Mouse (Mus musculus) spleen, adult 2 months (tissue): ENCODE data around the gene Chst12. TPM values are rescaled to one million over a fixed set of nuclear protein-coding genes. Genes with fewer than 3 reads are reported as not detected.

Source experiments
- DNase-seq, 2 experiments: peaks; one replicate each; pipeline versions ENCODE4 v3.0.0 to v3.0.0-alpha.2; 2012 to 2021; ENCODE audit warnings: low spot score in 2 of 2, low read depth in 1 of 2
- H3K27ac ChIP-seq: fragments of 200-500 bp; 2 replicates; pipeline ENCODE4 v1.5.1; 2012; ENCODE audit warnings: low read length, inconsistent platforms; ENCODE audit not compliant: insufficient read depth
- H3K27me3 ChIP-seq: fragments of 200-500 bp; 2 replicates; pipeline ENCODE4 v1.6.1; 2012; ENCODE audit warnings: mild to moderate bottlenecking, moderate library complexity, low read length, inconsistent platforms; ENCODE audit not compliant: control insufficient read depth, insufficient read depth
- H3K36me3 ChIP-seq: fragments of 200-500 bp; 2 replicates; pipeline ENCODE4 v1.6.1; 2012; ENCODE audit warnings: mild to moderate bottlenecking, low read length, inconsistent platforms; ENCODE audit not compliant: control insufficient read depth, insufficient read depth
- H3K4me1 ChIP-seq: fragments of 200-500 bp; 2 replicates; pipeline ENCODE4 v1.6.1; 2011; ENCODE audit warnings: inconsistent platforms; ENCODE audit not compliant: control insufficient read depth, insufficient read depth, insufficient read length
- H3K4me3 ChIP-seq: fragments of 200-500 bp; 2 replicates; pipeline ENCODE4 v1.5.1; 2011; ENCODE audit warnings: mild to moderate bottlenecking, inconsistent platforms; ENCODE audit not compliant: insufficient read depth, insufficient read length; ENCODE audit errors: extremely low read depth
- CTCF ChIP-seq: fragments of 200-500 bp; IDR thresholded peaks from 2 replicates; pipeline ENCODE4 v1.5.1; 2011; ENCODE audit warnings: mild to moderate bottlenecking, inconsistent platforms; ENCODE audit not compliant: insufficient read depth, insufficient read length, insufficient replicate concordance; ENCODE audit errors: extremely low read depth
- POLR2A ChIP-seq: fragments of 200-500 bp; IDR thresholded peaks from 2 replicates; pipeline ENCODE4 v1.6.1; 2011; ENCODE audit warnings: low read depth, low read length, inconsistent platforms
- WGBS: fragments of 180-500 bp; shearing (Covaris S2); methylation state at CpG from one replicate; pipeline ENCODE4 v1.1.7; 2018; 5-methylcytosine and 5-hydroxymethylcytosine counted together
- polyA plus RNA-seq: library from polyadenylated mRNA; depleted of rRNA; stranded (reverse); fragments of >200 nt; gene quantifications from 2 replicates; pipeline ENCODE4 v1.2.3, GENCODE M21; 2012

Gene Chst12
- polyA plus RNA-seq, 1 experiment = 28.0 TPM

DNA sequence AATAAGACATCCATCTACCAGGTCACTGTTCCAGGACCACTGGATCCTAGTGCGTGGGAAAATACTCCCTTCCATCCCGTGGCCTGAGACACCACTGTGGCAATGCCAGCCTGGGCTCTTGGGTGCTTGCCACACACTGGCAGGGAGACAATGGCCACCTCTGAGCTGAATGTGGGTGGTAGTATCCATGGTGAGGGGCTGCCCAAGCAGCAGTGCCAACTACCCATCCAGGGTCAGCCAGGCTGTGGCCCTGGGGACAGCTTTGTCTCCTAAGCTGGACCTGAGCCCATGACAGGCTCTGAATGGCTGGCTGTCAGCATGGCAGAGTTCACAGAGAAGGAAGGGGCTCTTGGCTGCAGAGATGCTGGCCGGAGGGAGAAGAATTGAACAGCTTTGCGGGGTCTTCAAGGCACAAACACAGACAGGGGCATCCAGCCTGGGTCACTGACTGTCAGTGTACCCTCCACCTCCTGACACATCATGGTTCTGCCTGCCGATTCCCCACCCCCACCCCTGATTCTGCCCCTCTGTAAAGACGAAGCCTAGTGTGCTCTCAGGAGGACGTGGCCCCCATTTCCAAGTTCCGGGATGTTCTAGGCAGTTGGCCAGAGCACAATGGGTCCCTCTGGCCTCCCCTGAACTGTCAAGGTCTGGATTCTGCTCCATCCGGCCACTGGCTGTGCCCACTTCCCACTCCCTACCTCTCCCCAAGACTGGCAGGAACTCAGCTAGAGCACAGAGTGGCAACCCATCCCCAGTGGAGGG lies 37.6 kb downstream of the Chst12 start:
- 80% methylated on average over 9 of the region's 9 CpGs for WGBS
- H3K36me3 ChIP-seq = no peaks in the 10 kb centered on the region
- H3K27me3 ChIP-seq = no peaks in the 10 kb centered on the region
- peaks cover 2% of the 10 kb centered on the region; the same call in 1 of the 2 replicates for H3K4me1 ChIP-seq
- no peak overlapping the region for H3K27ac ChIP-seq
- no peak overlapping the region for H3K4me3 ChIP-seq
- TF ChIP-seq CTCF (no peak), POLR2A (no peak)
- no peak for DNase-seq

DNA sequence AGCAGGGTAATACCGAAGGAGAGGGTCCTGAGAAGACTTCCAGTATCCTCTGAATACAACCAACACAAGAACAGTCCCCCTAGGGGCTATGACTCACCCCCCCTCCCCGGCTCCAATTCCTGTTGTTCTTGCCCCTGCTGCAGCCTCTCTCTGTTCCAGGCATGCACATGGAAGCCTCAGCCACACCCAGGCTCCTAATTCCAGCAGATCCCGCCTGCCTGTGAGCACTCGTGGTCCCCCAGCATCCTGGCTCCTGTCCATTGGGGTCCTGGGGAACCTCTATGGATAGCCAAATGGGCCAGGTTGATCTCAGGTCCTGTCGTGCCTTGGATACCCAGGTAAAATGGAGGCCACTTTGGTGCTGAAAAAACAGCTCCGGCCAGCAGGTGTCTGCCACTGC lies 40.3 kb downstream of the Chst12 start:
- H3K4me1 ChIP-seq = no peaks in the 10 kb centered on the region
- WGBS = 82% methylated on average over 6 of the region's 6 CpGs
- TF ChIP-seq POLR2A (no peak), CTCF (no peak)
- no peak overlapping the region for H3K4me3 ChIP-seq
- no peaks in the 10 kb centered on the region for H3K27me3 ChIP-seq
- H3K27ac ChIP-seq = no peak overlapping the region
- no peaks in the 10 kb centered on the region for H3K36me3 ChIP-seq
- DNase-seq = no peak

DNA sequence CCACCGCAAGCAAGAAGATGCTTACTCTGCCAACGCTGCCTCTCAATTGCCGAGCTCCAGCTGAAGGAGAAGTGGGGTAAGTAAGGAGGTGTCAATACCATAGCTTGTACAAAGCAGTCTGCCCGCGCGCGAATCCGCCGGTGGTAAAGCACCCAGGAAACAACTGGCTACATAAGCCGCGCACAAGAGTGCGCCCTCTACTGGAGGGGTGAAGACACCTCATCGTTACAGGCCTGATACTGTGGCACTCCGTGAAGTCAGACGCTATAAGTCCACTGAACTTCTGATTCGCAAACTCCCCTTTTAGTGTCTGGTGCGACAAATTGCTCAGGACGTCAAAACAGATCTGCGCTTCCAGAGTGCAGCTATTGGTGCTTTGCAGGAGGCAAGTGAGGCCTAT lies 41.0 kb downstream of the Chst12 start:
- TF ChIP-seq POLR2A (no peak), CTCF (no peak)
- H3K4me1 ChIP-seq = no peaks in the 10 kb centered on the region

DNA sequence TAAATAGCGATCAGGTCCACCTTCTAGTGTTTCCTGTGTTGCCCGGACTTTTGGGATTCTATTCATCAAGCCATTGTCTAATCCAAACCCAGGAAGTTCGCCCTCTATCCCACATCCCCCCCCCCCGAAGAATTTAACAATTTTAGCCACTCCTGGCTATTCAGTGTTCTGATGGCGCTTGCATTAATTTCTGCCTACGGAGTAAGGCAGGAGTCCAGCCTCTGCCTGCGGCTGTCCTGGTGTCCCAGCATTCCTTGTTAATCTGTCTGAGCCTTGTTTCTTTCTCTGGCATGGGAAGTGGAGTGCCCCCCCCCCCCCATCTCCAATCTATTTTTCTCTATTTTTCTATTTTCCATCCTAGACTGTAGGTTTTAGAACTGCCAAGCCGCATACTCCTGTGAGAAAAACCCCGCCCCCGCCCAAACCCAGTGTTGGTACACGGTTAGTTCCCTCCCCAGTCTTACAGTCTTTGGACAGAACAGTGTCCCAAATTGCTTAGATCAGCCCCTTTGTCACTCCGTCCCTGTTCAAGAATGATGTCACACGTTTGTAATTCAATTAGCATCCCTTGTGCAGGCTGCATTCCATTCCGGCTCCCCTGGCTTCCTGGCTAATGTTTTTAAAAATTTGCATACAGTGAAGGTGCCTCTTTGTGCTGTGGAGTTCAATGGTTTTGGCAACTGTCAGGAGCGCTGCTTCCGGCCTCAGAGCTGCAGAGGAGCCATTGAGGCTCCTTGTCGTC lies 44.1 kb downstream of the Chst12 start:
- DNase-seq = no peak
- no peaks in the 10 kb centered on the region for H3K36me3 ChIP-seq
- H3K27ac ChIP-seq = no peak overlapping the region
- H3K4me1 ChIP-seq = no peaks in the 10 kb centered on the region
- no peak overlapping the region for H3K4me3 ChIP-seq
- 62% methylated on average over 17 of the region's 17 CpGs for WGBS
- TF ChIP-seq POLR2A (no peak), CTCF (no peak)
- no peaks in the 10 kb centered on the region for H3K27me3 ChIP-seq

More for the DNA sequence above, 41.0 kb downstream of the Chst12 start:
- 94% methylated on average over 19 of the region's 19 CpGs for WGBS
- no peak overlapping the region for H3K4me3 ChIP-seq
- H3K27me3 ChIP-seq = no peaks in the 10 kb centered on the region
- DNase-seq = no peak
- H3K36me3 ChIP-seq = no peaks in the 10 kb centered on the region
- H3K27ac ChIP-seq = no peak overlapping the region

DNA sequence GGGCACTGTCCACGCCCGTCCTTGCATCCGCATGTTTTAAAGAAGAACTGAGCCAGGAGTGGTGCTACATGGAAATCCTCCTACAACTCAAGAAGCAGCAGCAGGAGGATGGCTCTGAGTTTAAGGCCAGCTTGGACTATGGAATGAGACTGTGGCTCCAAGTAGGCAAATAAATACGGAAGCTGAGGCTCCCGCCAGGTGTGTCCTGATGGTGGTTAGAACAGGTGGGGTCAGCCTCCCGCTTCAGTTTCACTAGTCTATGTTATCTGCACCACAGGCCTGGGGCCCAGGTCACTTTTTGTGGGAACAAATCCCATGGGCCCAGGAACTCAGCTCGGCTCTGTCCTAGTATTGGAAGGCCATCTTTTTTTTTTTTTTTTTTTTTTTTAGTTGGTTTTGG lies 48.4 kb downstream of the Chst12 start:
- H3K4me1 ChIP-seq = no peaks in the 10 kb centered on the region
- DNase-seq = no peak
- H3K36me3 ChIP-seq = no peaks in the 10 kb centered on the region
- no peaks in the 10 kb centered on the region for H3K27me3 ChIP-seq
- no peak overlapping the region for H3K4me3 ChIP-seq
- TF ChIP-seq CTCF (no peak), POLR2A (no peak)
- no peak overlapping the region for H3K27ac ChIP-seq
- WGBS = 89% methylated on average over 7 of the region's 7 CpGs

DNA sequence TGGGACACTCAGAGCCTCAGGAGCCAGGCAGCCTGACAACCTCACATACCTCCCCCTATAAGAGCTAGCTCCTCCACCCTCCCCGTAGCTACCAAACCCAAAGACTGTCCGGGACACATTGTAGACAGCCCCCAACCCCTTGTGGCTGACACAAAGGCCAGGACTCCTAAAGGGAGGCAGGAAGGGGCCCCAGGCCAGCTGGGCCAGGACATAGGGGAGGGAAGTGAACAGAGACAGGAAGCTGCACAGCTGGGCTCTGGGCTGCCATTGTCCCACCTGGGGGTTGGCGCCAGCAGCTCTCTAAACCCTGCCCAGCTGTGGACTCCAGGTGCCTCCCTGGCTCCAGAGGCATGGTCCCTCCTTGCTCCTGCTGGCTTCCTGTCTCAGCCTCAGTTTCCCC lies 51.5 kb downstream of the Chst12 start:
- 31% methylated on average over 3 of the region's 3 CpGs for WGBS
- no peak for DNase-seq

More for the DNA sequence above, 51.5 kb downstream of the Chst12 start:
- Histone ChIP-seq H3K4me1 (no peaks in the 10 kb centered on the region), H3K4me3 (no peak overlapping the region), H3K27me3 (no peaks in the 10 kb centered on the region), H3K36me3 (no peaks in the 10 kb centered on the region), H3K27ac (no peak overlapping the region)
- TF ChIP-seq CTCF = no peak
- TF ChIP-seq POLR2A = no peak
